Mouse (Mus musculus) lung, postnatal 14 days (tissue): ENCODE measurements around the gene Lrch3.
"Not testable (repeated sequence)": the region's sequence is repeated elsewhere in the genome, so short reads cannot be mapped to it uniquely, and the experiment has no call there.

Experiments
- DNase-seq: peaks from one replicate; pipeline ENCODE4 v3.0.0; 2021

Gene Lrch3

DNA sequence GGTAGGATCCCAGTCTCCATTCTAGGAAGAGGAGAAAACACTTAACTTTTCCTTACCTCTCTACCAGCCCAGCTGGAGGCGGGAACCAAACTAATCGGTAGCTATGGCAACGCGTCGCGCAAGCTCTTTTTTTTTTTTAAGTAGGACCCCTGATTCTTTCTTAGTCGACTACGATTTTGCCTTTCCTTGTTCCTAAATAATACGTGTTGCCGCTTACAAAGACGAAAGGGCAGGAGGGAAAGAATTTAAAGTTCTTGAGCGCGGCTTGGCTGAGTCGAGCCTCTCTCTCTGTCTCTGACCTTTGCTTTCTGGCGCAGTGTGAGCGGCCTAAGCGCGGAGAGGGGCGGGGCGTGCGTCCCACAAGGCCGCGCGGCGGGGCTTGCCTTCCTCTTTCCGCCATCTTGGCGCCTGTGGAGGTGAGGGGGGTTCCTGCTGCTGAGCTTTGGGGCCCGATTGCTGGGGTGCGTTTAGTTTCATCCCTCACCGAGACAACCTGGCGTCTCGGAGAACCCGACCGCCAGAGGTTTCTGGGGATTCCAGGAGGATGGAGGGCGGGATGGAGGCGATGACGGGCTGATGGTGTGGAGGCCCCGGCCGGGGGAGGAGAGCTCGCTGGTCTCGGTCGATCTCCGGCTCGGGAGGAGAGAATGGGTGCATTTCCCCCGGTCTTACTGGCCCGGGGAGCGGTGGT is 142.3 kb downstream of the Lrch3 start, which contains the start of the genes Iqcg and Rpl35a:
Iqcg (minus strand) TSS at position 124 of the 691 bp plus-strand sequence.
Rpl35a (plus strand) TSS at position 359 of the 691 bp plus-strand sequence.
- DNase-seq, result peak; percentile 88

DNA sequence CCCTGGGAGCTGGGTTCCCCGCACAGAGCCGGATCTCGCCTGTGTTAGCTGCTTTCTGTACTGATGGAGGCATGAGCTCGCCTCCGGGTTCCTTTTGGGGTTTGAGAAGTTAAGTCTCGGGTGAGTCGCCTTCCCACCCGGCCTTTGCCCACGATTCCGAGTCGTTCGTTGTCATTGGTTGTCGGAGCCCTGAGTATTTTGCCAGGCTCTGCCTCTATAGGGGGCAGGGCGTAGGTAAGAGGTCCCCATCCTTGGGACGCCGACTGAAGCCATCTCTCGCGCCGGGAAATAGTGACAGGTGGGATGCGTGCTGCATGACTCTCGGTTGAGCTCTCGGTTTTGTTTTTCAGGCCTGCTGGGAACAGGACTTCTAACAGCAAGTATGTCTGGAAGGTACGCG is 142.9 kb downstream of the Lrch3 start:
- DNase-seq, result no peak

GRCm38 (mm10) chr16:33058033-33058432 is 144.1 kb downstream of the Lrch3 start:
- no peak for DNase-seq

- DNase-seq, result not testable (repeated sequence)
Observed at GRCm38 (mm10) chr16:33058656-33059055, 144.8 kb downstream of the Lrch3 start.

GRCm38 (mm10) chr16:33059471-33059870 is 145.6 kb downstream of the Lrch3 start:
- no peak for DNase-seq

DNA sequence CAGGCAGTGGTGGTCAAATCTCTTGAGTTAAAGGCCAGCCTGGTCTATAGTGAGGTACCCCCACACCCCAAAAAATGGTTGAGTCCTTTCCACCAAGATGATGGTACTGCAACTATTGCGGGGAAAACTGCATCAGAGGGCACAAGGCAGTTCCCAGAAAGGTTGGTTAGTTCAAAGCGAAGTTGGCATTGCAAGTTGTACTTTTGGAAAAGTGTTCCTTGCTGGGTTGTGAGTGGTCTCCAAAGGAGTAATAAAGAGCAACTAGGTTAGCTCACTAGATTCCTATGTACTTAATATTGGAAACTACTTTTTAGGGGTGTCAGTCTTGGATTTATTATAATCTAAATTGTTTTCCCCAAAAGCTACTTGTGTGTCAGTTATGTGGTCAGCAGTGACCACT is 147.0 kb downstream of the Lrch3 start:
- no peak for DNase-seq

GRCm38 (mm10) chr16:33061400-33061799 is 147.5 kb downstream of the Lrch3 start:
- no peak for DNase-seq

GRCm38 (mm10) chr16:33062024-33062681 is 148.3 kb downstream of the Lrch3 start, which contains the start of gene Lmln:
Gene Lmln (plus strand): TSS chr16:33062521.
- peak; percentile 88 for DNase-seq

DNA sequence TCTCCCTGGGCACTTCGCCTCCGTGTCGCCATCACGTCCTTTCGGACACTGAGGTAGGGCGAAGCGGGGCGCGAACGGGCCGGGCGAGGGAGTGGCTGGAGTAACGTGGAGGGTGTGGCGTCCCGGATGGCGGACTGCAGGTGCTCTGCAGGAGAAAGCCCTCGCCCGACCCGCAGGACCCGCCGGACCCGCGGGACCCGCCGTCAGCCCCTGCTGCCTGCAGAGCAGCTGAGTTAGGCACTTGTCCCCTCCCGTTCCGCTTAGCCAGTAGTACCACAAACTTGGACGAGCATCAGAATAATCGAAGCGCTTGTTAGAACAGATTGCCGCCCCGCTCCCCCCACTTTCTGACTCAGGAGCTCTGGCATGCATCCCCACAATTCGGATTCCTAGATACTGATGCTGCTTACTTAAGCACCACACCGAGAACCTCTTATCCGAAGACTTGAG is 148.8 kb downstream of the Lrch3 start:
- DNase-seq, result peak; percentile 51

- no peak for DNase-seq
Observed at GRCm38 (mm10) chr16:33063267-33063666, 149.4 kb downstream of the Lrch3 start.

- DNase-seq, result no peak
Observed at GRCm38 (mm10) chr16:33064636-33065035, 150.7 kb downstream of the Lrch3 start.
